Mouse (Mus musculus): ENCODE data around the gene Ptprt. TPM values are rescaled to one million over a fixed set of nuclear protein-coding genes. Genes with fewer than 3 reads are reported as not detected.

Gene Ptprt
- total and polyA plus RNA-seq, 3 experiments, result 0.02 to 0.36 (median 0.08) TPM

- Histone ChIP-seq H3K4me1 (ENCODE audit: control insufficient read depth, insufficient read depth, low read length) (no peaks in the 10 kb centered on the region), H3K27me3 (ENCODE audit: control insufficient read depth, insufficient read depth, low read length) (no peaks in the 10 kb centered on the region), H3K9ac (ENCODE audit: low read depth, low read length) (no peak overlapping the region), H3K79me2 (replicated peaks; ENCODE audit: control insufficient read depth, insufficient read depth, low read length) (no peaks in the 10 kb centered on the region), H3K4me3 (no peak overlapping the region), H3K27ac (no peak overlapping the region), H3K36me3 (ENCODE audit: control insufficient read depth, insufficient read depth, low read length) (no peaks in the 10 kb centered on the region)
- no peak for DNase-seq
- intact Hi-C loops (cut with DNase I), result no loop called here
- TF ChIP-seq CTCF (IDR thresholded peaks at IDR 0.05) (no peak), POLR2A (IDR thresholded peaks at IDR 0.05; ENCODE audit: insufficient read depth, low read depth, low read length) (no peak), EP300 (IDR thresholded peaks at IDR 0.05; ENCODE audit: insufficient read depth, low read depth, low read length) (no peak)
- 80% methylated on average over 3 of the region's 3 CpGs for WGBS
Observed at GRCm38 (mm10) chr2:162626076-162626475, 34.9 kb downstream of the Ptprt start.

GRCm38 (mm10) chr2:162624707-162625106 is 36.2 kb downstream of the Ptprt start:
- TF ChIP-seq EP300 (IDR thresholded peaks at IDR 0.05; ENCODE audit: insufficient read depth, low read depth, low read length), result no peak
- TF ChIP-seq CTCF (IDR thresholded peaks at IDR 0.05), result no peak
- no peak for TF ChIP-seq POLR2A (IDR thresholded peaks at IDR 0.05; ENCODE audit: insufficient read depth, low read depth, low read length)
- H3K4me3 ChIP-seq, result no peak overlapping the region
- no peak overlapping the region for H3K27ac ChIP-seq
- no peak for DNase-seq
- H3K27me3 ChIP-seq (ENCODE audit: control insufficient read depth, insufficient read depth, low read length), result no peaks in the 10 kb centered on the region
- H3K36me3 ChIP-seq (ENCODE audit: control insufficient read depth, insufficient read depth, low read length), result no peaks in the 10 kb centered on the region
- no peak overlapping the region for H3K9ac ChIP-seq (ENCODE audit: low read depth, low read length)
- H3K4me1 ChIP-seq (ENCODE audit: control insufficient read depth, insufficient read depth, low read length), result no peaks in the 10 kb centered on the region
- intact Hi-C loops (cut with DNase I), result no loop called here
- no peaks in the 10 kb centered on the region for H3K79me2 ChIP-seq (replicated peaks; ENCODE audit: control insufficient read depth, insufficient read depth, low read length)
- WGBS, result 87% methylated on average over 3 of the region's 3 CpGs

- no peak overlapping the region for H3K4me3 ChIP-seq
- intact Hi-C loops (cut with DNase I), result no loop called here
- DNase-seq, result no peak
- TF ChIP-seq POLR2A (IDR thresholded peaks at IDR 0.05; ENCODE audit: insufficient read depth, low read depth, low read length), result no peak
- TF ChIP-seq EP300 (IDR thresholded peaks at IDR 0.05; ENCODE audit: insufficient read depth, low read depth, low read length), result no peak
- no peak for TF ChIP-seq CTCF (IDR thresholded peaks at IDR 0.05)
- 72% methylated on average over 2 of the region's 2 CpGs for WGBS
- H3K79me2 ChIP-seq (replicated peaks; ENCODE audit: control insufficient read depth, insufficient read depth, low read length), result no peaks in the 10 kb centered on the region
- H3K9ac ChIP-seq (ENCODE audit: low read depth, low read length), result no peak overlapping the region
- no peaks in the 10 kb centered on the region for H3K4me1 ChIP-seq (ENCODE audit: control insufficient read depth, insufficient read depth, low read length)
- no peak overlapping the region for H3K27ac ChIP-seq
- H3K36me3 ChIP-seq (ENCODE audit: control insufficient read depth, insufficient read depth, low read length), result no peaks in the 10 kb centered on the region
- H3K27me3 ChIP-seq (ENCODE audit: control insufficient read depth, insufficient read depth, low read length), result no peaks in the 10 kb centered on the region
Observed at GRCm38 (mm10) chr2:162614256-162614655, 46.7 kb downstream of the Ptprt start.

GRCm38 (mm10) chr2:162613480-162613879 is 47.5 kb downstream of the Ptprt start:
- H3K79me2 ChIP-seq (replicated peaks; ENCODE audit: control insufficient read depth, insufficient read depth, low read length), result no peaks in the 10 kb centered on the region
- H3K4me3 ChIP-seq, result no peak overlapping the region
- H3K27me3 ChIP-seq (ENCODE audit: control insufficient read depth, insufficient read depth, low read length), result no peaks in the 10 kb centered on the region
- no peak overlapping the region for H3K27ac ChIP-seq
- H3K36me3 ChIP-seq (ENCODE audit: control insufficient read depth, insufficient read depth, low read length), result no peaks in the 10 kb centered on the region
- DNase-seq, result no peak
- intact Hi-C loops (cut with DNase I), result no loop called here
- H3K4me1 ChIP-seq (ENCODE audit: control insufficient read depth, insufficient read depth, low read length), result no peaks in the 10 kb centered on the region
- WGBS, result 65% methylated on average over 4 of the region's 4 CpGs
- no peak for TF ChIP-seq POLR2A (IDR thresholded peaks at IDR 0.05; ENCODE audit: insufficient read depth, low read depth, low read length)
- 0 out of 2 replicates have a peak, but pooled peaks have one; percentile 16 for TF ChIP-seq CTCF (IDR thresholded peaks at IDR 0.05)
- H3K9ac ChIP-seq (ENCODE audit: low read depth, low read length), result no peak overlapping the region

DNA sequence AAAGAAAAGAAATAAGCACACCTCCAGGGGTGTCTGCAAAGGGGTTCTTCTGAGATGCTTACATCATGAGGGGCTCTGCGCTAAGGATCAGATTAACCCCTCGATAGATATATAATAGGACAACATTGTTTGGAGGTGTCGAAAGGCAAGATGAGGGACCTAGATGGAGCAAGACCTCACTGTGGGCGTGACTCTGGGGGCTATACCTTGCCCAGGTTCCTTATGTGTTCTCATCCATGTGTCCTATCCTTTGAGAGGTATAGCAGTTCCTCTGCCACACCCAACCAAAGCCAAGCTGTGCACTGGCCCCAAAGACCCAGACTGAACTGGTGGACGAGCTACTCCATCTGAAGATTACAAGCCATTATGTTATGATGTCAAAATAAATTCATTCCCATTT is 58.2 kb downstream of the Ptprt start:
- Histone ChIP-seq H3K36me3 (ENCODE audit: control insufficient read depth, insufficient read depth, low read length) (no peaks in the 10 kb centered on the region), H3K27me3 (ENCODE audit: control insufficient read depth, insufficient read depth, low read length) (no peaks in the 10 kb centered on the region), H3K4me1 (ENCODE audit: control insufficient read depth, insufficient read depth, low read length) (no peaks in the 10 kb centered on the region), H3K79me2 (replicated peaks; ENCODE audit: control insufficient read depth, insufficient read depth, low read length) (no peaks in the 10 kb centered on the region), H3K27ac (no peak overlapping the region), H3K9ac (ENCODE audit: low read depth, low read length) (no peak overlapping the region), H3K4me3 (no peak overlapping the region)
- WGBS, result 89% methylated on average over 5 of the region's 5 CpGs
- DNase-seq, result no peak
- TF ChIP-seq EP300 (IDR thresholded peaks at IDR 0.05; ENCODE audit: insufficient read depth, low read depth, low read length) (no peak), POLR2A (IDR thresholded peaks at IDR 0.05; ENCODE audit: insufficient read depth, low read depth, low read length) (no peak), CTCF (IDR thresholded peaks at IDR 0.05) (no peak)
- intact Hi-C loops (cut with DNase I), result no loop called here

GRCm38 (mm10) chr2:162591388-162591787 is 69.6 kb downstream of the Ptprt start:
- H3K27ac ChIP-seq, result no peak overlapping the region
- no peaks in the 10 kb centered on the region for H3K79me2 ChIP-seq (replicated peaks; ENCODE audit: control insufficient read depth, insufficient read depth, low read length)
- no peak for DNase-seq
- H3K36me3 ChIP-seq (ENCODE audit: control insufficient read depth, insufficient read depth, low read length), result no peaks in the 10 kb centered on the region
- no peaks in the 10 kb centered on the region for H3K27me3 ChIP-seq (ENCODE audit: control insufficient read depth, insufficient read depth, low read length)
- WGBS, result 80% methylated on average over 3 of the region's 3 CpGs
- no peak overlapping the region for H3K9ac ChIP-seq (ENCODE audit: low read depth, low read length)
- no peak overlapping the region for H3K4me3 ChIP-seq
- TF ChIP-seq POLR2A (IDR thresholded peaks at IDR 0.05; ENCODE audit: insufficient read depth, low read depth, low read length) (no peak), EP300 (IDR thresholded peaks at IDR 0.05; ENCODE audit: insufficient read depth, low read depth, low read length) (no peak), CTCF (IDR thresholded peaks at IDR 0.05) (no peak)
- no peaks in the 10 kb centered on the region for H3K4me1 ChIP-seq (ENCODE audit: control insufficient read depth, insufficient read depth, low read length)
- intact Hi-C loops (cut with DNase I), result no loop called here

Data from heart, adult 2 months (tissue).